Mouse (Mus musculus) central nervous system, embryonic 18 days (tissue): ENCODE data around the gene Arnt. TPM values are rescaled to one million over a fixed set of nuclear protein-coding genes. Genes with fewer than 3 reads are reported as not detected.

Experiments
- polyA plus RNA-seq: library from polyadenylated mRNA; depleted of rRNA; stranded (reverse); fragments of >200 nt; gene quantifications from 2 replicates; pipeline ENCODE4 v1.2.3, GENCODE M21; 2012; rRNA removed

Arnt gene
- polyA plus RNA-seq: 29.1 and 33.1 TPM in 2 replicates

DNA sequence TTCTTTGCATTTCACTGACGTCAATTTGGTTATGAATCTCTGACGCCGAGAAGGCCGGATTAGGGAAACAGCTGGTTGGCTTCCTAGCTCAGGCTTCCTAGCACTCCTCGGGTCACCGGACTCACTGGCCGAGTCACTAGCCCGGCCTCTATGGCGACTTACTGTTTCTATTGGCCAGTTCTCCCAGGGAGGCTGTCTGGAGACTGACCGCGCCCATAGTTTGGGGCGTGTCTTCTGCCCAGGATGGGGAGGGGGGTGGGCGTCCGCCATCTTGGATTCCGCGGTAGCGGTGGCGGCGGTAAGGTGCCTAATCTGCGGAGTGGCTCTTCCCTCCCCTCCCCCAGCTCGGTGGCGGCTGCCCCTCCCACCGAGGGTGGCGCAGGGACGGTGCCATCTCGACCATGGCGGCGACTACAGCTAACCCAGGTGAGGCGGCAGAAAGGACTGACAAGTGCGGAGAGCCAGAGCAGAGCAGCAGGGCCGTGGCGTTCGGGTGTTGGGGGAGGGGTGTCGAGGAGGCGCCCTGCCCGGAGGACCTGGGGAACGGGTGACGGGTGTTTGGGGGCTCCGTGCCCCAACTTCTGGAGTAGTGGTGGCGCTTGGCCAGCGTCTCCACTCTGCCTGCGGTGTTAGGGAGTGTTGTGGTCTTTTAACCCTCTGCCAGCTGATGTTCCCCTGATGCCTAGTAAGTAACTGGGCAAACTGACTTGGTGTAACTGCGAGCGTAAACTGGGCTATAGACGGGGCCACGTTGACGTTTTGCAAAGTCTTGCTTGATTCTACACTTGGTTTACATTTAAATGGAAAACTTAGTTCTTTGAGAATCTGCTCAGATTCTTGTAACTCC, at the start of gene Arnt:
Gene Arnt, plus strand, starts transcription at position 253 of the 847 bp plus-strand sequence.

DNA sequence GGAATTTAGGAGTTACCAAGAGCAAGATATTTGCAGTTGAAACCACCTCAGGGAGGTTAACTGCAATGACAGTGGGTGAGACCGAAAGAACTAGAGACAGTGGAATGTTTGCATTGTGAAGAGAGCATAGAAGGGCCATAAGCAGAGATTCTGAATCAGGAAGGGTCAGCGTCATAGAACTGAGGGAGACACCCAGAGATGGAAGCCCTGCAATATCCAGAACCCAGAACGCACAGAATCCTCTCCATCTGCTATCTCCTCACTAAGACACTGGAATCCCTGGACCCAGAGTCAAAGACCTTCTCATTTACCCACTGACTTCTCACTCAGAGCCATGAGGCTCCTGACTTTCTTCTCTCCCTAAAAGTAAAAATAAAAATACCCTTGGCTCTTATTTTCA, 31.4 kb upstream of the Arnt start, which contains the start of gene 4930558C23Rik:
Gene 4930558C23Rik, minus strand, starts transcription at position 101 of the 400 bp plus-strand sequence.

DNA sequence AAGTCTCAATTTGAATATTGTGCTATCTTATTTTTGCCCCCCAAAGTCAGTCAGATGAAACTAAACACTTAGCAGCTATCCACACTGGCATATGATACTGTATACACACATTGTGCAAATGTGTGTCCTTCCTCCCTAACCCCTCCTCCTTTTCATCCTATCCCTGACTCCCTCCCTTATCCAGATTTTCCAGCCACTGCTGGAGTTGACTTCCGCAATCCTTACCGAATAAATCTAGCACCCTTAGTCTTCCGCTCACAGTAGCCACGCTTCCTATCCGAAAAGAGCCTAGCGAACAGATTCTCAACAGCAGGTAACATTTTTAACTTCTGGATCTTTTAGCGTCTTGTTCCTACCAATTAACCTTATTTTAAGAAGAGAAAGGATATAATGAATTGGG, 64.8 kb downstream of the Arnt start, which contains the start of gene Ctsk:
Gene Ctsk, plus strand, starts transcription at position 233 of the 400 bp plus-strand sequence.

DNA sequence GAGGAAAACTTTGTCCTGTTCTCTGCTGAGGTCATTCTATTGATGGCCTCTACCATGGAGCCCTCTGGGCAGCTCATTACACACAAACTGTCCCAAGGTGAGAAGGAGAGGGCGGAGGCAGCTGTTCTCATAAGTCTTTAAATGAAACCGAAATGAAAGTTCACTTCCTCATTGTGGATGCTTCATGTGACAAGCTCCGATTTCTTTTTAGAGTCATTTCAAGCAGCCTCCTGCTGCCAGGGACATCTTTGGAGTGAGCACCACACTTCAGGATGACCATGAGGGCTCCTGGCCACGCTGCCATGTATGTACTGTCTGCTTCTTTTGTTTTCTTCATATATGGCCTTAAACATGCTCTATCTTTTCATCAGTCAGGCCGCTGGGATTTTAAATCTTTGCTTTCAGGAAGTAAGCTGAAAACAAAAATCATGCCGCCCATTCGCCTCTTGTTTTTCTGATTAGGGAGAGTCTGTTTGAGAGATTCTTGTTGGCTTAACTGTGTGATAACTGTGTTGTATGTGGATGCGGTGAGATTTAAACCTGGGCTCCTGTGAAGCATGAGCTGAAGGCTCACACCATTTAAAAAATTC, 92.5 kb downstream of the Arnt start, which contains the start of gene Ctss:
Gene Ctss, plus strand, starts transcription at position 165 of the 590 bp plus-strand sequence.

Other genes with a start within 250 kb of the Arnt start
- 9.0 and 10.0 TPM in 2 replicates for gene Gabpb2, start 216.5 kb upstream of the Arnt start, polyA plus RNA-seq
- gene Cdc42se1, start 205.7 kb upstream of the Arnt start, polyA plus RNA-seq: 54.9 and 55.6 TPM in 2 replicates
- gene Mllt11, start 202.2 kb upstream of the Arnt start, polyA plus RNA-seq: 935 and 937 TPM in 2 replicates
- gene Gm128, start 192.8 kb upstream of the Arnt start, polyA plus RNA-seq: 0.08 and 0.20 TPM in 2 replicates
- 0.26 and 0.31 TPM in 2 replicates for gene Bnipl, start 183.2 kb upstream of the Arnt start, polyA plus RNA-seq
- gene Mindy1, start 153.0 kb upstream of the Arnt start, polyA plus RNA-seq: 40.1 and 41.4 TPM in 2 replicates
- gene Prune1, start 152.3 kb upstream of the Arnt start, polyA plus RNA-seq: 72.4 and 78.5 TPM in 2 replicates
- 1.5 and 1.7 TPM in 2 replicates for gene Anxa9, start 127.2 kb upstream of the Arnt start, polyA plus RNA-seq
- gene Cers2, start 119.6 kb upstream of the Arnt start, polyA plus RNA-seq: 92.1 and 101 TPM in 2 replicates
- gene Setdb1, start 77.2 kb upstream of the Arnt start, polyA plus RNA-seq: 54.5 and 56.8 TPM in 2 replicates
- gene 4930558C23Rik, start 31.5 kb upstream of the Arnt start, polyA plus RNA-seq: not detected in 2 replicates
- 5.9 and 35.0 TPM in 2 replicates for gene Ctsk, start 64.9 kb downstream of the Arnt start, polyA plus RNA-seq
- 8.8 and 9.2 TPM in 2 replicates for gene Ctss, start 92.4 kb downstream of the Arnt start, polyA plus RNA-seq
- gene Hormad1, start 125.3 kb downstream of the Arnt start, polyA plus RNA-seq: not detected in 2 replicates
- 19.3 and 20.7 TPM in 2 replicates for gene Golph3l, start 154.5 kb downstream of the Arnt start, polyA plus RNA-seq
- gene Ensa, start 190.6 kb downstream of the Arnt start, polyA plus RNA-seq: 47.0 and 50.6 TPM in 2 replicates
- 62.9 and 66.1 TPM in 2 replicates for gene Mcl1, start 224.4 kb downstream of the Arnt start, polyA plus RNA-seq